Mouse (Mus musculus) gonadal fat pad, adult 2 months (tissue): ENCODE measurements around the gene Gsc. TPM values are rescaled to one million over a fixed set of nuclear protein-coding genes. Genes with fewer than 3 reads are reported as not detected.
"Not testable (repeated sequence)": the region's sequence is repeated elsewhere in the genome, so short reads cannot be mapped to it uniquely, and the experiment has no call there.

Experiments
- DNase-seq: peaks from one replicate; pipeline ENCODE4 v3.0.0-alpha.2; 2012; ENCODE audit warnings: low read depth
- polyA plus RNA-seq: library from polyadenylated mRNA; depleted of rRNA; stranded (reverse); fragments of >200 nt; gene quantifications from 2 replicates; pipeline ENCODE4 v1.2.3, GENCODE M21; 2012; rRNA removed

The Gsc gene
- polyA plus RNA-seq, 1 experiment = 0.24 TPM

- no peak for DNase-seq
These were observed 20.1 kb downstream of the Gsc start for GRCm38 (mm10) chr12:104453002-104453401.

GRCm38 (mm10) chr12:104450257-104450656 is 22.9 kb downstream of the Gsc start:
- no peak for DNase-seq

- DNase-seq = no peak
These were observed 25.0 kb downstream of the Gsc start for GRCm38 (mm10) chr12:104448099-104448498.

GRCm38 (mm10) chr12:104447056-104447455 is 26.1 kb downstream of the Gsc start:
- not testable (repeated sequence) for DNase-seq

GRCm38 (mm10) chr12:104443716-104444115 is 29.4 kb downstream of the Gsc start:
- no peak for DNase-seq

- DNase-seq = no peak
These were observed 32.9 kb downstream of the Gsc start for GRCm38 (mm10) chr12:104440087-104440760.

GRCm38 (mm10) chr12:104433951-104434735 is 39.0 kb downstream of the Gsc start:
- no peak for DNase-seq

- DNase-seq = no peak
These were observed 39.9 kb downstream of the Gsc start for GRCm38 (mm10) chr12:104433214-104433613.

- no peak for DNase-seq
These were observed 41.8 kb downstream of the Gsc start for GRCm38 (mm10) chr12:104431359-104431758.

- no peak for DNase-seq
These were observed 46.2 kb downstream of the Gsc start for GRCm38 (mm10) chr12:104426915-104427314.

GRCm38 (mm10) chr12:104425591-104425990 is 47.5 kb downstream of the Gsc start:
- no peak for DNase-seq

GRCm38 (mm10) chr12:104422615-104423392 is 50.3 kb downstream of the Gsc start:
- DNase-seq = no peak

Other genes starting within 250 kb of the Gsc start
- gene Serpina3g, start 237.1 kb downstream of the Gsc start, polyA plus RNA-seq = 2.4 and 3.2 TPM in 2 replicates
- 1.1 and 1.3 TPM in 2 replicates for gene Serpina3i, start 210.2 kb downstream of the Gsc start, polyA plus RNA-seq
- gene Serpina3j, start 158.8 kb downstream of the Gsc start, polyA plus RNA-seq = 0.46 TPM in 1 of 2 replicates, not detected in the other
- gene Serpina3k, start 134.8 kb downstream of the Gsc start, polyA plus RNA-seq = 0.92 and 2.1 TPM in 2 replicates
- gene Serpina3m, start 134.8 kb downstream of the Gsc start, polyA plus RNA-seq = 1.5 and 3.5 TPM in 2 replicates
- gene Serpina3n, start 66.6 kb downstream of the Gsc start, polyA plus RNA-seq = 148 and 496 TPM in 2 replicates